9 mouse cellular contexts compared by ENCODE assay signal in the genomic region with DNA sequence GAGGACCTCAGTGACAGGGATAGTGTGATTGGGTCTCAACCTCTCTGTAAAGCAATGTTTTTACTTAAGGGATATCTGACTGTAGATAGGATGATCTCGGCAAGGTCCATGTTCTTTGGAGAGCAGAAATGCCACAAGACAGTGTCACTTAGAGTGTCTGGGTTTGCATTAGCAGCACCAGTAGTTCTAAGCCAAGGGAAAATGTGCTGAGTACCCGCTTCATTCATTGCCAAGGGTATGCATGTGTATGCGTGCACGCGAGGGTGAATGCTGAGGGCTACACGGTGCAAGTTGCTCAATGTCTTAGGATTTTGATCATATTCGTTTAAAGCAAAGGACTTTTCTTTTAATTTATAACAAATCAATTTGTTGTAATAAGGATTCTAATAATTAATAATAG.
A peak's percentile ranks its signal among the peaks of the same experiment; 100 is the strongest.
DNase-seq lines count a peak whose midpoint lies in the region; ATAC-seq and TF ChIP-seq lines count a peak whose summit lies in the region.
"Had no signal": no experiment of that assay in that cellular context is flagged by ENCODE, and none has a peak within 500 bp of the region (broad histone marks: within the 10 kb centered on the region; RNA-seq: fewer than 3 reads in every experiment).

No protein-coding gene starts in this region.

- no peak for DNase-seq in heart, embryonic 10.5 days (ENCODE audit: low spot score)
- no peak for DNase-seq in heart, postnatal 36 days
- no peak for DNase-seq in hindbrain, embryonic 11.5 days (ENCODE audit: low spot score)
- DNase-seq in urinary bladder, postnatal 4 days (ENCODE audit: low spot score in 2 of 2) = no peak
- DNase-seq in left cerebral cortex, postnatal 10 days (ENCODE audit: extremely low spot score in 1 of 2, low spot score in 2 of 2) = no peak
- no peak for DNase-seq in right cerebral cortex, adult 2 months (ENCODE audit: low spot score in 2 of 2)
- DNase-seq: heart, postnatal 14 days had no signal

- H3K27me3 ChIP-seq in heart, embryonic 10.5 days (ENCODE audit: insufficient read depth, poor library complexity, severe bottlenecking) = no peaks in the 10 kb centered on the region
- no peaks in the 10 kb centered on the region for H3K27me3 ChIP-seq in ES-Bruce4 (ENCODE audit: control insufficient read depth, insufficient read depth, low read length, poor library complexity, severe bottlenecking)
- no peaks in the 10 kb centered on the region for H3K27me3 ChIP-seq in hindbrain, embryonic 11.5 days (ENCODE audit: control insufficient read depth, insufficient read depth, low read length)
- no peaks in the 10 kb centered on the region for H3K27me3 ChIP-seq in liver, embryonic 16.5 days (ENCODE audit: control insufficient read depth, insufficient read depth, low read depth, low read length)

- H3K4me2 ChIP-seq in hindbrain, embryonic 11.5 days (replicated peaks; ENCODE audit: low read depth, low read length) = peak overlapping the region; percentile 26
- H3K4me2 ChIP-seq in liver, embryonic 16.5 days (ENCODE audit: low read depth, low read length) = peak overlapping the region; percentile 17

- no peak for TF ChIP-seq POLR2A in ES-Bruce4 (IDR thresholded peaks at IDR 0.05; ENCODE audit: insufficient read depth, low read length)

- peak overlapping the region; percentile 48 for H3K4me3 ChIP-seq in heart, embryonic 10.5 days
- H3K4me3 ChIP-seq in ES-Bruce4 (ENCODE audit: low read depth, low read length) = peak overlapping the region; percentile 28
- peak overlapping the region; percentile 23 for H3K4me3 ChIP-seq in hindbrain, embryonic 11.5 days (ENCODE audit: low read depth, low read length)
- no peak overlapping the region for H3K4me3 ChIP-seq in liver, embryonic 16.5 days (ENCODE audit: low read depth, low read length)

- no peaks in the 10 kb centered on the region for H3K9me3 ChIP-seq in heart, embryonic 10.5 days
- H3K9me3 ChIP-seq in ES-Bruce4 (replicated peaks; ENCODE audit: control insufficient read depth, insufficient read depth, low read length, poor library complexity, severe bottlenecking) = no peaks in the 10 kb centered on the region
- H3K9me3 ChIP-seq in hindbrain, embryonic 11.5 days (ENCODE audit: control insufficient read depth, low read length) = no peaks in the 10 kb centered on the region
- no peaks in the 10 kb centered on the region for H3K9me3 ChIP-seq in liver, embryonic 16.5 days (replicated peaks; ENCODE audit: control insufficient read depth, low read length)

- no peaks in the 10 kb centered on the region for H3K36me3 ChIP-seq in heart, embryonic 10.5 days
- H3K36me3 ChIP-seq in ES-Bruce4 (ENCODE audit: control insufficient read depth, insufficient read depth, low read length, poor library complexity, severe bottlenecking) = no peaks in the 10 kb centered on the region
- no peaks in the 10 kb centered on the region for H3K36me3 ChIP-seq in hindbrain, embryonic 11.5 days (ENCODE audit: control insufficient read depth, insufficient read depth, low read length)
- no peaks in the 10 kb centered on the region for H3K36me3 ChIP-seq in liver, embryonic 16.5 days (ENCODE audit: control insufficient read depth, insufficient read depth)

- H3K9ac ChIP-seq in ES-Bruce4 (ENCODE audit: low read depth, poor library complexity, severe bottlenecking) = 0 out of 2 replicates have a peak overlapping the region, but pooled peaks have one; percentile 7
- H3K9ac ChIP-seq in hindbrain, embryonic 11.5 days (ENCODE audit: low read depth, low read length) = no peak overlapping the region
- H3K9ac ChIP-seq in liver, embryonic 16.5 days (ENCODE audit: low read depth, low read length) = no peak overlapping the region

- TF ChIP-seq CTCF in ES-Bruce4 (IDR thresholded peaks at IDR 0.05; ENCODE audit: low read depth, low read length) = no peak

- 28% methylated on average over 7 of the region's 7 CpGs for WGBS in heart, embryonic 10.5 days
- WGBS in hindbrain, embryonic 11.5 days = 23% methylated on average over 7 of the region's 7 CpGs
- WGBS in liver, embryonic 16.5 days (ENCODE audit: insufficient replicate concordance) = 35% methylated on average over 7 of the region's 7 CpGs

- peaks cover 8% of the 10 kb centered on the region for H3K4me1 ChIP-seq in heart, embryonic 10.5 days
- H3K4me1 ChIP-seq in ES-Bruce4 (ENCODE audit: control insufficient read depth, insufficient read depth, low read length) = peaks cover 1% of the 10 kb centered on the region
- no peaks in the 10 kb centered on the region for H3K4me1 ChIP-seq in hindbrain, embryonic 11.5 days (replicated peaks; ENCODE audit: control insufficient read depth, insufficient read depth, low read length)
- no peaks in the 10 kb centered on the region; the same call in 1 of the 2 replicates for H3K4me1 ChIP-seq in liver, embryonic 16.5 days (ENCODE audit: control insufficient read depth, low read depth, low read length)

- peak overlapping the region; percentile 62; the same call in 1 of the 2 replicates for H3K27ac ChIP-seq in heart, embryonic 10.5 days
- no peak overlapping the region for H3K27ac ChIP-seq in ES-Bruce4 (ENCODE audit: insufficient read depth, low read length)
- no peak overlapping the region for H3K27ac ChIP-seq in hindbrain, embryonic 11.5 days (ENCODE audit: low read depth, low read length)
- H3K27ac ChIP-seq in liver, embryonic 16.5 days (ENCODE audit: low read length) = no peak overlapping the region

- TF ChIP-seq EP300 in ES-Bruce4 (IDR thresholded peaks at IDR 0.05; ENCODE audit: insufficient read depth, low read depth, low read length) = no peak

- intact Hi-C loops in heart, postnatal 36 days (cut with DNase I) = no loop called here
- intact Hi-C loops in left cerebral cortex, postnatal 10 days (cut with DNase I) = no loop called here

- ATAC-seq in hindbrain, embryonic 11.5 days (ENCODE audit: low FRiP score) = peak; percentile 68
- ATAC-seq in liver, embryonic 16.5 days (ENCODE audit: low read depth) = no peak
